Mouse (Mus musculus) thymus, postnatal 14 days (tissue): ENCODE data around the gene Dppa1.
A peak's percentile ranks its signal among the peaks of the same experiment; 100 is the strongest.
"Not testable (repeated sequence)": the region's sequence is repeated elsewhere in the genome, so short reads cannot be mapped to it uniquely, and the experiment has no call there.

ENCODE experiments used
- DNase-seq: peaks from one replicate; pipeline ENCODE4 v3.0.0; 2021

Dppa1 gene

DNA sequence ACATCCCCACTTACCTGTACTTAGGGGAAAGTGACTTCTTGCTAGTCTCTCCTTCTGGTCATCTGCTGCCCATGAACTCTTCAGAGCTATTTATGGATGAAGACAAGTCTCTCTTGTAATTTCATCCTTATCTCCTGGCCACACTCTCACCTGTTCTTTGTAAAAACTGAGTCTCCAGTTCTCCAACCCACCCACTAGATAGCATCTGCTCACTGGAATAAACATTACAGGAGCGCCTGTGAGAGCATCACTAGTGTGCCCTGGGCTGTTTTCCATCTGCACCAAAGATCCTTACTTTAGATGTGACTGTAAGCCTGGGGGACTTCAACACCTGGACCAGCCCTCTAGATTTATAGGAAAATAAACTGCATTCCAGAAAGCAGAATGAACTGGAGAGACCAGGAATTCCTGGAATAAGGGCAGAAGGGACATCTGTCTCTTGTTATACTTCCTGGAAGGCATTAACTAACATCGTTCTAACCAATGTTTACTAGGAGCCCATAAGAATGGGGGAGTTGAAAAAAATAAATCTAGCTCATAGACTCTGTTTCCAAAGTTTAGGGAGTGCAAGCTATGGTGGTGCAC lies at the start of gene Dppa1:
Dppa1 (minus strand) TSS at position 51 of the 585 bp plus-strand sequence.
- DNase-seq = no peak

GRCm38 (mm10) chr11:46667938-46668337 lies 38.9 kb upstream of the Dppa1 start:
- no peak for DNase-seq

DNA sequence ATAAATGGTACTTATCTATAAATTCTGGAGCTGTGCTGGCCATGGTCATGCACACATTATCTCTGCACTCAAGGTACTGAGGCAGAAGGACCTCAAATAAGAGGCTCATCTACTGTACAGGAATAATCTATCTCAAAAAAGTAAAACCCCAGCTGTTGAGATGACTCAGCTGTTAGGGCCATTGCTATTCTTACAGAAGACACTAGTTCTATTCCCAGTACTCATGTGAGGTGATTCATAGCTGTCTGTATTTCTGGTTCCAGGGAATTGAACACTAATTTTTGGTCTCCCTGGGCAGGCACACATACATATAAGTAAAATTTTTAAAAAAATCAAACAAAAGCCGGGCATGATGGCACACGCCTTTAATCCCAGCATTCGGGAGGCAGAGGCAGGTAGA lies 38.0 kb upstream of the Dppa1 start:
- no peak for DNase-seq

GRCm38 (mm10) chr11:46665599-46666522 lies 36.8 kb upstream of the Dppa1 start:
- DNase-seq = peak; percentile 24

GRCm38 (mm10) chr11:46663215-46663614 lies 34.2 kb upstream of the Dppa1 start:
- DNase-seq = no peak

DNA sequence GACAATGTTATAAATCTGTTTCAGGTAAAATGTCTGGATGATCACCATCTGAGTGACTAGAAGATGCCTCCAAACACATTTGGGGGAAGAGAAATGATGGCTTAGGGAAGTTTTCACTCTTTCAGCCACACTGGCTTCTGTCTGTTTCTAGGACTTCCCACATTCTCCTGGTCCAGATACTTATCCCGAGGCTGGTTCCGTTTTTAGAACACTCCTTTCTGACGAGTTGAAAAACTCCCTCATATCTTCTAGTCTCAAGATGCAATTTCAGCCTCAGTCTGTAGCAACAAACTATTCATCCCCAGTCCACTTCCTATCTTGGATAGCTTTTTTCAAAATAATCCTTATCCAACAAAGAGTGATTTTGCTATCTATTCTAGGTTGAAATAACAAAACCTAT lies 23.4 kb upstream of the Dppa1 start:
- no peak for DNase-seq

GRCm38 (mm10) chr11:46649655-46650054 lies 20.6 kb upstream of the Dppa1 start:
- not testable (repeated sequence) for DNase-seq

GRCm38 (mm10) chr11:46644824-46645223 lies 15.8 kb upstream of the Dppa1 start:
- no peak for DNase-seq

- DNase-seq = no peak
Measured at GRCm38 (mm10) chr11:46636568-46636967, 7.5 kb upstream of the Dppa1 start.

- not testable (repeated sequence) for DNase-seq
Measured at GRCm38 (mm10) chr11:46635516-46635915, 6.5 kb upstream of the Dppa1 start.

- DNase-seq = peak; percentile 34
Measured at GRCm38 (mm10) chr11:46631635-46632034, 2.6 kb upstream of the Dppa1 start.

- DNase-seq = no peak
Measured at GRCm38 (mm10) chr11:46620414-46621168, 8.5 kb downstream of the Dppa1 start.

DNA sequence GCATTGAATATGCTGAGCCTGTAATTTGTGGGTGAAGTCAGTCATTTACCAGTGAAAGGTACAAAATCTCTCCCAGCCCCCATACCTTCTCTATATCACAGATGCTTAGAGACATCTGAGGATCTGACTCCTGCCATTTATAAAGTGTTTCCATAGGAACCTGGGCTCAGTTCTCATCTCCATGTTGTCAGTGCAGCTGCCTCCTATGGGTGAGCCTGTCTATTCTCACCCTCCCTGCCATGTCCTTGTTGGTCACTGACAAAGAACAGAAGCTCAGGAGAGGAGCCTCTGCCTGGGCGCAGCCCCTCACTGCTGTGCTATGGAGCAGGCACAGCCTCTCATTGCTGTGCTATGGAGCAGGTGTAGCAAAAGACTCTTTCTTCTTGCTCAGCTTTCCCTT lies 9.1 kb downstream of the Dppa1 start:
- no peak for DNase-seq

DNA sequence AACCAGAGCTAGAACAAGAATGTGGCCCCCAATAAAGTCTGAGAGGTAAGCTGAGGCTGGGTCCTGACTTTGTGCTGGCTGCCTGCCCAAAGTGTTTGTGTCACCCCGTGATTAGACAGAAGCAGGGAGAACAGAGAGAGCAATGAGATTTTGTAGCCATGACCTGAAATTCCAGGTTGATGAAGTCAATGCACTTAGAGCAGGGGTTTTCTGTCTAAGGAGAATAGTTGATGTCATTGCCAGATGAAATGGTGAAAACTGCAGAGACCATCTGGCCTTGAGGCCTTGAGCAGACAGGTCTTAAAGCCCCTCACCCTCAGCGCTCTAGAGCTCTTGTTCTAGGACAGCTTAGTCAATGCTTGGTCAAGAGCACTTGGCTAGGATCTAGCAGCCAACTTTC lies 36.6 kb downstream of the Dppa1 start:
- no peak for DNase-seq

- no peak for DNase-seq
Measured at GRCm38 (mm10) chr11:46582741-46583140, 46.3 kb downstream of the Dppa1 start.

DNA sequence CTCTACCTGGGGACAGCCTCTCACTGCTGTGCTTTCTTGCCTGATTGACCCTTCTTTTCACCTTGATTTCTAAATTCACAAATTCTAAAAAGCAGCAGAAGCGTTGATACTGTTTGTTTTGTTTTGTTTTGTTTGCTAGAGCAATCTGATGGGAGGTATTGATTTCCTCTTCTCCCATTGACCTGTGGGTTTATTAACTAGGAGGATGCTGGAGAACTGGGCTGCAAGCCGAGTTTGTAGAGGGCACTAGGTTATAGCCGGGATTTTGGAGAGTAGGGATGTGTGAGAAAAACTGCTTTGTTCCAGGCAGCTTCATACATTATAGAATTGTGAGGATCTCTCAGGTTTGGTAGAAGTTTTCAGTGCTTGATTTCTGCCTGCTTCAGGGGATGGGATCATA lies 48.6 kb downstream of the Dppa1 start:
- no peak for DNase-seq

- DNase-seq = no peak
Measured at GRCm38 (mm10) chr11:46578771-46579281, 50.2 kb downstream of the Dppa1 start.

DNA sequence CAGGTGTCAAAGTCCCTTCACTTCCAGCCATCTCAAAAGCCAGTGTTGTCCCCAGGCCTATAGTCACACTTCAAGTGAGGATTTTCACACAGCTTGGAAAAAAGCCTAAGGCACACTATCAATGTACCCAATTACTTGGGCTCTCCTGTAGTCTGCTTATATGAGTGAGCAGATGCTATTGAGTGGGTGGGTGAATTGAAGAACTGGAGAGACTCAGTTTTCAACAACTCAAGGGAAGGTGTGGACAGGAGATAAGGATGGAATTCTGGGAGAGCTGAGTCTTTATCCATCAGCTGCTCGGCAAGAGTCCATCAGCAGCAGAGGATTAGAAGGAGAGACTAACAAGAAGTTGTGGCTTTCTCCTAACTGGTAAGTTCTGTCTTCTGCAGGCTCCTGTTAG lies 57.7 kb downstream of the Dppa1 start, which contains the start of gene BC053393:
BC053393 (plus strand) TSS at position 210 of the 400 bp plus-strand sequence.
- DNase-seq = no peak

- DNase-seq = no peak
Measured at GRCm38 (mm10) chr11:46569107-46569506, 60.0 kb downstream of the Dppa1 start.

GRCm38 (mm10) chr11:46565967-46566366 lies 63.1 kb downstream of the Dppa1 start:
- no peak for DNase-seq

DNA sequence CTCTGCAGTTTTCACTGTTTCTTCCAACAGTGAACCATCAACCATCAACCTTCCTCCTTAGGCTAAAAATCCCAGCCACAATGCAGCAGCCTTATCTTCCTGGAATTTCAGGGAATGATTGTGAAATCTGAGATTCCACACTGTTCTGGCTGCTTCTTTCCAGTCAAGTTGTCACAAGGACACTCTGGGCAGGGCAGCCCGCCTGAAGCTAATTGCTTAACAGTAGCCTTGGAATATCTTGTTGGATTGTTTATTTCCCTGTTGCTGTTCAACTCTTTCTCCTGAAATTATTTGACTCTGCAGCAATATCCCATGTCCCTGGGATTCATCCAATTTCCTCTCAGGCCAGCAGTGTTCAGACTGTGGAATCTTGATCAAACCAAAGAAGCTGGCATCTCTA lies 64.4 kb downstream of the Dppa1 start:
- DNase-seq = no peak

DNA sequence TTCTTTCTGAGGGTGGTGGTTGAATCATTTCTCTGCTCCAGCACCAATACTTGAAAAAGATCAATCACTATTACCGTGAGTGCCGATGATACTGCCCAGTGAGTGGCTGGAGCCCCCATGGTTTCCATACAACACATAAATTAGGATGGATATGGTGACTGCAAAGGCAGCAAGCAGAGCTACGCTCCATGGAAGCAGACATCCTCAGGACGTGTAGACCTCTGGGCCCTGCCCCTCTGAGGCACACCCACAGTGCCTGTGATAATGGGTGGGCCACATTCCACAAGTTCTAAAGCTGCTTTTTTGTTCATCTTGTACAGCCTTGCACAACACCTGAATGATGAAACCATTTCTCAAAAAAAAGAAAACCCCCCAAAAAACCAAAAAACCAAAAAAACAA lies 68.0 kb downstream of the Dppa1 start:
- DNase-seq = no peak
